Comparison of ENCODE assay signal across 23 mouse cellular contexts in the genomic region with DNA sequence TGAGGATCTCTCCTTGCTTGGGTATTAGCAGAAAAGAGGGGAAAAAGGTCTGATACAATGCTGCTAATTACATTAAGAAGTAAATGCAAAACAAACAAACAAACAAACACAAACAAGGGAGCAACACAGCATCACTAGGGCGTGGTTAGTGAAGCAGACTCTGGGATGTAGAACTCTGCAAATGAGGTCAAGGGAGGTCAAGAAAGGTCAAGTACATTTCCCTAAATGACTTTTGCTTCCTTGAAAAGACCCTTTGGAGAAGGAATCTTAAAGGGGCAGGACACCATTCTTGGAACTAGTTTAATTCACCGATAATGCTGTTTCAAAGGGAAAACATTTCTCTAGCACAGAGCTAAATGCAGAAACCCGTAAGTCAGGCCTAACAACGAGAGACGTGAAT.
"Had no signal": no experiment of that assay in that cellular context is flagged by ENCODE, and none has a peak within 500 bp of the region (broad histone marks: within the 10 kb centered on the region; RNA-seq: fewer than 3 reads in every experiment).

No protein-coding gene starts in this region.

- H3K4me1 ChIP-seq: heart, embryonic 13.5 days; heart, embryonic 15.5 days; liver, embryonic 13.5 days; liver, embryonic 15.5 days had no signal

- H3K4me3 ChIP-seq: heart, adult 2 months; heart, embryonic 13.5 days; heart, embryonic 15.5 days; hindbrain, embryonic 13.5 days; hindbrain, embryonic 15.5 days; limb, embryonic 10.5 days; limb, embryonic 12.5 days; liver, embryonic 13.5 days; liver, embryonic 15.5 days had no signal

- H3K9me3 ChIP-seq: heart, embryonic 13.5 days; heart, embryonic 15.5 days; hindbrain, embryonic 13.5 days; hindbrain, embryonic 15.5 days; limb, embryonic 10.5 days; limb, embryonic 12.5 days; liver, embryonic 13.5 days; liver, embryonic 15.5 days had no signal

- H3K4me2 ChIP-seq: heart, embryonic 11.5 days; heart, embryonic 13.5 days; heart, embryonic 15.5 days; hindbrain, embryonic 13.5 days; hindbrain, embryonic 15.5 days; limb, embryonic 12.5 days; liver, embryonic 11.5 days; liver, embryonic 13.5 days; liver, embryonic 15.5 days had no signal

- DNase-seq: gastrocnemius, postnatal 14 days; gastrocnemius, postnatal 36 days; heart, adult 2 months; heart, postnatal 14 days; heart, postnatal 36 days; kidney, adult 11 months; kidney, adult 2 months; kidney, postnatal 14 days; layer of hippocampus, adult 9-11 months; layer of hippocampus, postnatal 36 days; liver; liver, embryonic 13.5 days had no signal

- H3K9ac ChIP-seq: heart, embryonic 13.5 days; heart, embryonic 15.5 days; hindbrain, embryonic 15.5 days; limb, embryonic 12.5 days; liver, embryonic 13.5 days; liver, embryonic 15.5 days had no signal

- ATAC-seq: hindbrain, postnatal 0 days; intestine, embryonic 16.5 days had no signal

- H3K27me3 ChIP-seq: heart, embryonic 15.5 days; hindbrain, embryonic 15.5 days; limb, embryonic 12.5 days; liver, embryonic 13.5 days; liver, embryonic 15.5 days had no signal

- H3K36me3 ChIP-seq: heart, embryonic 13.5 days; heart, embryonic 15.5 days; hindbrain, embryonic 13.5 days; hindbrain, embryonic 15.5 days; limb, embryonic 10.5 days; limb, embryonic 12.5 days; liver, embryonic 13.5 days; liver, embryonic 15.5 days had no signal

- H3K27ac ChIP-seq: heart, adult 2 months; heart, embryonic 13.5 days; heart, embryonic 15.5 days; hindbrain, embryonic 15.5 days; hindbrain, postnatal 0 days; limb, embryonic 10.5 days; limb, embryonic 12.5 days; liver, embryonic 13.5 days; liver, embryonic 15.5 days had no signal
